Mouse (Mus musculus) megakaryocyte-erythroid progenitor cell, adult 5-6 weeks (primary cell): Measurements from ENCODE around the gene Wdr17. TPM values are rescaled to one million over a fixed set of nuclear protein-coding genes. Genes with fewer than 3 reads are reported as not detected.

Experiments
- ATAC-seq: replicated peaks from 2 replicates; pipeline ENCODE4 v1.8.0; 2016; ENCODE audit warnings: mild to moderate bottlenecking, inconsistent platforms; ENCODE audit not compliant: severe bottlenecking, poor library complexity, low FRiP score, low TSS enrichment
- total RNA-seq, 2 experiments: library from RNA; stranded (forward) in 1 of 2; stranded (reverse) in 1 of 2; fragments of 200-1000, 215-1000 nt in 1 of 2; fragments of >200 nt in 1 of 2; fragmentation: Nextera tagmentation in 1 of 2; gene quantifications; 2 replicates each; pipeline ENCODE4 v1.2.3; 2014 to 2017

The Wdr17 gene
- total RNA-seq, 2 experiments from 2014 or later, result not detected

DNA sequence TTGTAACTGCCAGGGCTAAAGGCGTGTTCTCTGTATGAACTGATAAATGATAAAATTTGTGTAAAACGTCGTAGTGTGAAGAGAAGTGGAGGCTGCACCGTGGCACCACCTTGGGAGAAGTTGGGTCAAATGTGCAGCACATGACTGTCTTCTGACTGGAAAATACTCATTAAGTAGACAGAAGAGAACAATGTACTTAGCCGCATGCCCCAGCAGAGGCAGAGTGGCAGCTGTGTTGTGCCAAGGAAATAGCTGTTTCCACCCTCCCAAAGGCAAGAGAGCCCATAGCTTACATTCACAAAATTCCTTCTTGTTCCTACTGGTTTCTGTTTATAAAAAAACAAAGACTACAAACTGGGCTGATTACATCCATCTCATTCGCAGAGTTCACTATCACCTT lies 78.8 kb downstream of the Wdr17 start:
- ATAC-seq, result no peak

DNA sequence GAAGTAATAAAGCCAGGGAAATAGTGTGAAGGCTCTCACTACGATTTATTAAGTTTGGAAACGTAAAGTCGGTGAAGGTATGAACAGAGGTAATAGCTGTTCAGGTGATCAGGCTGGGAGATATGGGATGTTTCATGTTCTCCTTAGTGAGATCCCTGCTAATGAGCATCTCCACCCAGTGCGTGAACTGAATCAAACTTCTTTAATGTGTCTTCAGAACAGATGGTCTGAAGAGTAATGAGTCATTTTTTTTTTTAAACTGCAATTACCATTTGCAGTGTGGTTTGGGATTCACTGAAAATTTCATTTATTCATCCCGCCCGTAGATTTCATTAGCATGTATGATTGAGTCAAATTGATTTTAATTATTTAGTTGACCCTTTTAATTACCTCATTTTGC lies 80.8 kb downstream of the Wdr17 start:
- no peak for ATAC-seq

DNA sequence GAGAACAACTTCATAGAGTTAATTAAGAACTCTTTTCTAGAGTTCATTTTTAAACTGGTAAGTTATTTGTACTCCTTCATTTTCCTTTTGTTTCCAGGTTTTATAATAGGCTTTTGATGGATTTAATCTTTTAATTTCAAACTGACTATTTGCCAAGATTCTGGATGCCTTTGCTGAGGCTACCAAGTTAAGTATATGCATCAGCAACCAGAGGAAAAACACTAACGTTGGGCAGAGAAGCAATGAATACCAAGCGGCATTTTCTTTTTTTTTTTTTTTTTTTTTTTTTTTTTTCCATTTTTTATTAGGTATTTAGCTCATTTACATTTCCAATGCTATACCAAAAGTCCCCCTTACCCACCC lies 94.3 kb downstream of the Wdr17 start:
- ATAC-seq, result no peak

DNA sequence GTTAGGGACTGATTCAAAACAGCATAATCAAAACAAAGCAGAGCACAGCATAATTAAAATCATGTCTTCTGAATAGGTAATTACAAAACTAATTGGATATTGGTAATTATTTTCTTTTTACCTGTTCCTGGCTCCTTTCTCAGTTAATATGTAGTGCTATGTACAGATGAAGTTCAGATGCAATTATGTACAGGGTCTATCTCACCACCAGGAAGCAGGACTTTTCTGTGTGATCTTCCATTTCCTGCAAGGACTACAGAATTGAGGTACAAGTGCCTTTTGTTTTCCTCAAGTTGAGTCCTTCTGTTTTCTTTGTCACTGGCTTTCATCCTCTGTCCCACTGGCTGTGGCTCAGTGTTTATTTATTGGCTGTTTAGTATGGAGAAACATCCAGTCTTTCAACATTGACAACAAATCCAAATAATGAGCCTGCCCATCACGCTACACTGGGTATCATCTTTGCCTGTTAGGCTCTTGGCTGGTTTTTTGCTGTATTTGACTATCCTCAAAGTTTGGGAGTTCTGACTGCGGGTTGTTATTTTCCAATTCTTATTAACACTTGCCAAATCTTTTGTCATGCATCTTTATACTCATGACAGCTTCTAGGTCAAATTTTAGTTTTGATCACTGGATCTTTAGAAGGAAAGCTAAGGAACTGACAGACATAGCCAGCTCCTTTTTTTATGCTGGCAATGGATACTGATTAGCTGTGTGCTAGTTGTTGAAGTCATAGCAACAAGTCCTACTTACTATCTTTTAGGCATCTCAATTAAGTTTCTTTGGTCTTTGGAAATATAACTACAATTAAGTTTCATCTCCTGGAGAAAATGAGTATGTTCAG lies 94.9 kb downstream of the Wdr17 start:
- ATAC-seq, result no peak

DNA sequence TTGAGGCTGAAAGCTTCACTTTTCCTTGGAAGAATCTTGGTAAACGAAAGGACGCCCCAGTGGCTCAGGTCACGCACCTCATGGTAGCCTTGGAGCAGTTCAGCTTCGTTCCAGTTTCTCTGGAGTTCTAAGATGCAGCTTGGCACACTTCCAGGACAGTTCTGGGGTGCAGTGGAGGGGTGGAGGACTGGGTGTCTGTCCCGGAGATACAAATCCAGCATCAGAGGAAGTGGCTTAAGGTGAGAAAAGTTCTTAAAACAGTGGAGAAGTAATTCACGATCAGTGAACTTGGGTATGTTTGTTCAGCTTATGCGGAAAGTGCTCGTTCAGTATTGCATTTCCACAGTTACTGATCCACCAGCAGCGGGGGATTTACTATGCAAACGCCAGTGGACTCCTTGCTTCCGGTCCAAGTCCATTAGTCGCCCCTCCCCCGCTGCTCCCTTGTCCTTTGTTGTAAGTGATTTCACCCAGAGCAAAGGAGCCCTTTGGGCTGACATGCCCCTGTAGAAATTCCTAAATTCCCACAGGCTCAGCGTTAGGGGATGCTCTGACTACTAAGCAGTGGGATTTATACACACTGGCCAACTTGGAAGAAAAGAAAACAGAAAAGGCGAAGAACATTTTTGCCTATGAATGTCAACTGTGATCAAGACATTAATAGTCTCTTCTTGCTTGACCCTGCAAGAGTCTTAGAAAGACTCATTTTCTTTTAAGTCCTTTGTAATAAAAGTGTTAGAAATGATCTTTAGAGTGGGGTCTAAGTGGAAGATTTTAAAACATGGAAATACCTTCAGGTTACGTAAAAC lies 106.6 kb downstream of the Wdr17 start:
- ATAC-seq, result no peak

DNA sequence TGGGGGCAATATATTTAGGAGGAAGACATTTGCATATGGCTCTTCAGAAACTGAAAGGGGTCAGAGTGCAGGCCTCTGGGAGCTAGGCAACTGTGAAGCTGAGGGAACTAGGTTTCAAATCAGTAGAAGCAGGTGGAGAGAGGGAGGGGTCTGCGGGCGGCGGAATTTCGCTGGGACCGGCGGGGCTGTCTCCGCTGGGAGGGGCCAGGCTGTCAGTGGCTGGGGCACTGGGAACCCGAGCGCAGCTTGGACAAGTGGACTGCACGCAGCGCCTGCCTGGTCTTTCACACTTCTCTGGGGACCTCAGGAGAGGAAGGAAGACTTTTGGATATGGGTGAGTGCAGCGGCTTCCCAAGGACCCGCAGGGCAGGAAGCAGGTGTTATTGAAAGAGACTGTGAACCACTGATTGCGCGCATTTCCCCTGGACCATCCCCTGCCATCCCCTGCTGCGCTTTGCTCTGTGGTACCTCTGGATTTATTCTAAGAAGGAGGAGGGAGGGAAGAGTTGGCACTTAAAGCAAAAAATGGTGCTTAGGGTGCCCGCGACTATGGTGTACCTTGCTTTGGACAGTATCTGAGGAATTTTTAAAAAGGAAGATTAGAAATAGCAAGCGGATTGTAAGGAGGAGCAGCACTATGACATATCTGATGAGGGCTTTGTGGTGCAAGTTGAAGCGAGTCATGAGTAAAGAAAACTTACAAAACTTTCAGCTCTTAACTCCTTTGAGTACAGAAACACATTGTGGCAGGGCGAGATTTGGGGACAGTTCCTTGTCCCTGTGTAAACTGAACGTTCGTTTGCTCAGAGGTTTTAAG lies 107.5 kb downstream of the Wdr17 start:
- ATAC-seq, result no peak

DNA sequence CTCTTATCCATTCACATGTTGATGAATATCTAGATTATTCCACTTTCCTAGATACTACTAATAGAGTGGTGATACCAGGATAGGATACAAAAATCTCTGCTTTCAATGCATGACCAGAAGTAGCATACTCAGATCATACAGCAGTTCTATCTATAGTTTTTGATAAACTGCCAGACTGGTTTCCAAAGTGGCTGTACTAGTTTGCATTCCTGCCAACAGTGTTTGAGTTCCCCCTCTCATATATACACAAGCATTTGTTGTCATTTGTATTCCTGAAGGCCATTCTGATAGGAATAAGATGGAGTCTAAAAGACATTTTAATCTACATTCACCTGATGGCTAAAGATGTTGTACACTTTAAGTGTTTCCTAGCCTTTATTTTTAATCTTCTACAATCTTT lies 110.0 kb downstream of the Wdr17 start:
- ATAC-seq, result no peak

DNA sequence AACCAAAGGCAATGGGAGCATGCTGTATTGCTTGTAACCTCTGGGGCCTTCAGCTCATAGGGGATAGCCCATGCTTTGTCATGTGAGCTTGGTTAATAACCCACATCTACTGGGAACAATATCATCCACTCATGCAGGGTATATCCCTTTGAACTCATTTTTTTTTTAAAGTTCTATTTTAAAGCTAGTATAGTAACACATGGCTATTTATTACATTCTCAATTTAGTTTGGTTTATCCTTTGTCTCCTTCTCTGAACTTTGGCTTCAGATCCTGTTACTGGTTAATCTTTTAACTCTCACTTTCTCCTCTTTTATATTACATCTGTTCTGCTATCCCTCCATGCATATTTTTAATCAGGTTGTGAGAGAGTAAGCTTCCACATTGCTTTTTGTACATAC lies 110.7 kb downstream of the Wdr17 start:
- ATAC-seq, result no peak

DNA sequence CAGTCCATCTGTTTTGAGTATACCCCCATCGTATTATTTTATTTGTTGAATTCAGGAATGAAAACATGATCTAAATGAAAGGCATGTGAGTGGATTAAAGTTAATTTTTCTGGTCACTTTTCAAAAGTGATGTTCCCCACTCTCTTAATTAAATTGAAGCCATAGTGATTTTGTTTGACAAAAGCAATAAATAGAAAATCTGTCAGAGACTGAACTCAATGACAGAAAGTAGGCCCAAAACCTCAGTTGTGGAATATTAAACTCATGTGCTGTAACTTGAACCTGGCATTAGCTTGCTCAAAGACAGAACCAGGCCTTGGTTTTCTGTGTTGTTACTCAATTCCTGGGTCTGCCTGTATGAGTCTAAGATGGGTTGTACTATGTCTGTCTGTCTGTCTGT lies 129.3 kb downstream of the Wdr17 start:
- no peak for ATAC-seq

DNA sequence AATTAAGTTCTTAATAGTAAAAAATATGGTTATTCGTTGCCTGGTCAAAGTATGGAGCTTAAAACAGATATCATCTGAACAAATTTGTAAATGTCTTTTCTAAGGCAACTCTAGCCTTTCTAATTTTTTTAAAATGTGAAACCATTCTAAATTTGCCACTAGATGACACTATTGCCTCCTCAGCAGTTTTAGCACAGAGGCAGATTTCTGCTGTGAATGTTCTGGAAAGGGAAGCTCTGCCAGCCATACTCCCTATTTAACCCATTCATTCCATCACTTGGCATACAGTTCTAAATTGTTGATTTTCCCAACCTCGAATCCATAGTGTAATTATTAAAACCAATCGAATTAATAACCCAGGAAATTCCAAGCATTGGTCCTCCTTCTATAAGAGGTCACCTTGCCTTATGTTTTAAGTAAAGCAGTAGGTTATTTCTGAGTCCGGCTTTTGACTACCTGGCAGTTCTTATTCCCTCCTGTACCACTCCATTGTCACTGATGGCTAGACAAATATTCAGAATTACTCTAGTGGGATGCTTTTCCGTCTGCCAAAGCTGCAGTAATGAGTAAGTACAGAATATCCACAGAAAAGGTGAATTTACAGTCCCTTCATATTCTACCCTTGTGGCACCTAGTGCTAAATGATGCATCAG lies 150.2 kb downstream of the Wdr17 start:
- no peak for ATAC-seq

DNA sequence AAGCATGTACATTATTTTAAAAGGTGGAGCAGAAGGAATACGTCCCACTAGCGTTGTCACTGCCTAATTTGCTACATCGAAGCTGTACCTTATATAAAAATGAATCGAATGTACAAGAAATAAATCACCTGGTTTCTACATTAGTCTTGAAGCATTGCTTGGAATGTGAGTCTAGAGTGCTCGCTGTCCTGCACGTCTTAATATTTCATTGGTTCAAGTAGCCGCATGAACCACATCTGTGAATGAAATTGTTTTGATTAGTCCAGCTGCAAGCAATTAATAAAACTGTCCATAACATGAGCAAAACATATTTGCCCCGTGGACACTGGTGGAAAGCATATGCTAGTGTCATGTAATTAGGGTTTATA lies 162.3 kb downstream of the Wdr17 start:
- no peak for ATAC-seq

DNA sequence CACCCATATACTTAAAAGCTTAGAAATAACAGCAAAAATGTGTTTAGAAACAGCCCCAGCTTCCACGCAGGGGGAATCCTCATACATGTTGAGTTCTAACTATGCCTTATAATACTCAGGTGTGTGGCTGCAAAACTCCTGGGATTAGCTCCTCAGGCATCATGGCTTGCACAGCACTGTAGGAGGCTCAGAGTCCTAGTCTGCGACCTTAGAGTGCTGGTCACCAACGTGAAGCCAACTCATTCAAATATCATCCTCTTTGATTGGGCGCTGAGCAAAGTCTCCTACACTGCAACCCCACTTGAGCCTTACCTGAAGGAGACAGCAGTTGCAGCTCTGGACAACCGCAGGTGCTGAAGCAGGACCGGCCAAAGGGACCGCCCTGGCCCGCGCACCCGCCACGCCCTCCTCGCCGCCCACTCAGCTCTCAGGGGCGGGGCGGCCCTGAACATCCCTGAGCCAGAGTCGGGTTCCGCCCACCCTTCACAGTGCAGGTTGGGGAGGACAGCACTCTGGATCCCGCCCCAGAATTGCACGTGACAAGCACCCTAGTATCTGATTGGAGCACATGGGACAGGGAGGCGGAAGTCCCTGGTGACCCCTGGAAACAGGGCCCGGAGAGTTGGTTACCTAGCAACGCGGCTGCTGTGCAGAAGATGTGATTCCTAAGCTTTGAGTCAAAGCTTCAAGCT lies 162.9 kb downstream of the Wdr17 start:
- ATAC-seq, result peak; percentile 94

DNA sequence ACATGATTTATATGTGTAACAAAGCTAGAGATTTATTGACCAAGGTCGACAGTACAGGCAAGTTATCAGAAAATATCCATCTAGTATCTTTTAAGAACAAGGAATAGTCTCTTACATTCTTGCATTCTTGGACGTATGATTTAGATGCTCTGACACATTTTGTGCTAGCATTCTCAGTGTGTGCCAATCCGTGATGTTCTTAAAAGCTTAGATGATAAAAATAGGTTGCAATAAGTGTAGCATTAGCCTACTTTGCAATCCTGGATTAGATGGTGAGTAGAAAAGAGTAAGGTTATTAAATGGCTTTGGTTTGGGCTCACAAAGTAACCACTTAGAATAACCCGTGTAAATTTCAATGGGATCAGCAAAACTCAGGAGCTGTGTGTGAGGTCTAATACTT lies 168.5 kb downstream of the Wdr17 start:
- ATAC-seq, result no peak

DNA sequence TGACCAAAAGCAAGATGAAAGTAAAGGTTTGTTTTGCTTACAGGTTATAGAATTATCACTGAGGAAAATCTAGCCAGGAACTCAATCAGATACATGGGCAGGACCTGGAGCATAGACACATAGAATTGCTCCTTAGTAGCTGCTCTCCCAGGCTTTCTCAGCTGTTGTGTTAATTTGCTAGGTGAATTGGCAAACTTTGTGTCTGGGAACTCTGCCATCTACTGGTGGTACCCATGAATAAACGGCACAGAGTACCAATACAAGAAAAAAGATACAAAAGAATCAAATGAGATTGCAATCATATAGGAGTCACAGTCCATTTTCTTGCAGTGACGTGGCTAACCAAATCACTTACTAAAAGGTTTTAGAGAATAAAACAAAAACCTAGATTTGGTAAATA lies 181.2 kb downstream of the Wdr17 start:
- peak; percentile 47; the same call in 1 of the 2 replicates for ATAC-seq

DNA sequence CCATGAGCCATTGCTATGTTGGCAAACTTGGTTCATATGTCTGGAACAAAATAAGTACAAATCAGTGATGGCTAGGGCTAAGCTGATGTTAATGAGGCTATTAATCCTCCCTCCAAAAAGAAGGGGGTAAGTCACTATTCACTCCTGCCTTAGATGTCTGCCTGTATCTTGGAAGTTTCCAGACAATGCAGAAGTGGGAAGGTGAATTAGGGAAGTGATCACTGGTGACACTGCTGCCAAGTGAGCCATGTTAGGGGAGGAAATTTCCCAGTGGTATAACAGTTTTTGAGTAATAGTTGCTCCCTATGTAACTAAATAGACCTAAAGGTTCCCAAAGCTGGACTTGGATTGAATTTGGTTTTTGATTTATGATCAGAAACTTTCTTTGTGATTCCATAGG lies 215.2 kb downstream of the Wdr17 start:
- ATAC-seq, result no peak

DNA sequence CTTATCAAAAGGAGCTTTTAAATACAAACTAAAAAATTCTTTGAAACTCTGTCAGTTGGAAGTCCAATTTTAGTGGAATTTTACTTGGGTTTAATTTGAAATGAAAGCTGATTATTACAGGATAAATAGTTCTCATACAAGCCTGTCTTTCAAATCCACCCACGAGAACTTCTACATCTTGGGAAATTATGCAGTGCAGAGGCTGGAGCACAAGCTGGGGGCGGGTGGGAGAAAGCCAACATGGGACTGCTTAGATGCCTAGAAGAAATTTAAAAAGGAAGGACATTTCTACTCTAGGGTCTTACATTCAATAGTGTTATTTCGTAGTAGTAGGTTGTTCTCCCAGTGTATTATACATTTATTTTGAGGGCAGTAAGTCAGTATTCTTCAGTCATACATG lies 219.2 kb downstream of the Wdr17 start:
- no peak for ATAC-seq

DNA sequence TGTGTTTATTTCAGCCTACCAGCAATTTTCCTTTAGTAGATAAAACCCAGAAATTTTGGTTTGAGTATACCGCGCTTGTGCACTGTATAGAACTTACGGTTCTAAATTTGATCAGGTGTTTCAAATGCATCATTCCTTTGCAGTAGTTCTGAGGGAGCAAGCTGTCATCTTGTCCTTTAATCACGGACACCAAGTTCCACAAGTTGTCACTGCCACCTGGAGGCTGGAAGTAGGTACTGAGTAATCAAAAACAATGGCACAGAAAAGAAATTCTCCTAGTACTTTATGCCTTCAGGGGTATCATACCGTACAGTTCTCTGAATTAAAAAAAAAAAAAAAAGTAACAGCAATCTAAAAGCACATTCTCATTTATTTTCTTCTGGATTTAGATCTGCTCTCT lies 226.3 kb downstream of the Wdr17 start:
- ATAC-seq, result peak; percentile 98

DNA sequence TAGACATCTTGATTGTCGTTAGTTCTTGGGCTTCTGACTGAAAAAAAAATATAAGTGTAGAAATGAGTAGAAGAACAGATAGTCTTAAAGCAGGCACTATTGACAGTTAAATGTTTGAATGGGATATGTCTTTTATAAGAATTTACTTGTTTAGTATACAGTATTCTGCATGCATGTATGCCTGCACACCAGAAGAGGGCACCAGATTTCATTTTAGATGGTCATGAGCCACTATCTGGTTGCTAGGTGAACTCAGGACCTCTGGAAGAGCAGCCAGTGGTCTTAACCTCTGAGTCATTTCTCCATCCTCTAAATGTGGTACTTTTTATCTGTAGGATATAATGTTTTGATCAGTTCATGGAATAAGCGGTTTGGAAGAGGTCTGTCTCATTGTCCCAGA lies 227.3 kb downstream of the Wdr17 start:
- ATAC-seq, result no peak

DNA sequence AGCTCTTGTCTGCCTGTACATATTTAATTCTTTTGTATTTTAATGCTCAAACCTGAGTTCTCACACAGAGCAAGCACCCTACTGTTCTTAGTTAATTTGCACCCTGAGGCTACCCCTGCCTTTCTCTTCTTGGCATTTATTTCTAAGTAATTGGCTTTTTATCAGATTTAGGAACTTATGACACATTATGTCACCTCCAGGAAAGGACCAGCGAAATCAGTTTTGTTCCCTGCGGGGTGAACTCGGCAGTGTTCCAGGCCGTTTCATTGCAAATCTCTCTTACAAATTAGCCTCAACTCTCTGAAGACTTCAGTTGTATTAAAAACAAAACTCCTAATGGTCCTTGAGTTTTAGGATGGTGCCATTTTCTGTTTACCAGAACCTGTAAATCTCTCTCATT lies 248.3 kb downstream of the Wdr17 start:
- ATAC-seq, result no peak
